Mouse (Mus musculus): ENCODE measurements around the gene Xrcc1. TPM values are rescaled to one million over a fixed set of nuclear protein-coding genes. Genes with fewer than 3 reads are reported as not detected.
"Not testable (repeated sequence)": the region's sequence is repeated elsewhere in the genome, so short reads cannot be mapped to it uniquely, and the experiment has no call there.

Xrcc1 gene
- polyA plus RNA-seq, 1 experiment from 2014 or later, result 106 TPM

DNA sequence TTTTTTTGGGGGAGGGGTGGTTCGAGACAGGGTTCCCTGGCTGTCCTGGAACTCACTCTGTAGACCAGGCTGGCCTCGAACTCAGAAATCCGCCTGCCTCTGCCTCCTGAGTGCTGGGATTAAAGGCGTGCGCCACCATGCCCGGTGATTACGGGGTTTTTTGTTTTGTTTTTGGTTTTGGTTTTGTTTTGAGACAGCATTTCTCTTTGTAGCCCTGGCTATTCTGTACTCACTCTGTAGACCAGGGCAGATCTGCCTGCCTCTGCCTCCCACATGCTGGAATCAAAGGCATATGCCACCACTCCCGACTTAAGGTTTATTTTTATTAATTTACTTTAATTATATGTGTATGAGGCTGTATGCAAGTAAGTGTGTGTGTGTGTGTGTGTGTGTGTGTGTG lies 72.3 kb downstream of the Xrcc1 start:
- WGBS, result 90% methylated on average over 8 of the region's 8 CpGs
- H3K9me3 ChIP-seq; H3K36me3 ChIP-seq; H3K4me1 ChIP-seq; H3K27ac ChIP-seq; DNase-seq (ENCODE audit: low spot score); H3K4me3 ChIP-seq: not testable (repeated sequence)
- H3K27me3 ChIP-seq (ENCODE audit: insufficient read depth, poor library complexity, severe bottlenecking), result peaks cover 37% of the 10 kb centered on the region

- Histone ChIP-seq H3K36me3 (no peaks in the 10 kb centered on the region), H3K9me3 (peaks cover 5% of the 10 kb centered on the region; the same call in 1 of the 2 replicates), H3K27me3 (ENCODE audit: insufficient read depth, poor library complexity, severe bottlenecking) (peaks cover 32% of the 10 kb centered on the region), H3K27ac (no peak overlapping the region), H3K4me1 (no peaks in the 10 kb centered on the region), H3K4me3 (no peak overlapping the region)
- DNase-seq (ENCODE audit: low spot score), result no peak
- 44% methylated on average over 13 of the region's 13 CpGs for WGBS
These were observed 73.7 kb downstream of the Xrcc1 start for GRCm38 (mm10) chr7:24619671-24620397.

GRCm38 (mm10) chr7:24621193-24621592 lies 75.1 kb downstream of the Xrcc1 start:
- peaks cover 5% of the 10 kb centered on the region; the same call in 1 of the 2 replicates for H3K9me3 ChIP-seq
- 79% methylated on average over 3 of the region's 3 CpGs for WGBS
- no peak for DNase-seq (ENCODE audit: low spot score)
- H3K27ac ChIP-seq, result no peak overlapping the region
- no peaks in the 10 kb centered on the region for H3K36me3 ChIP-seq
- no peaks in the 10 kb centered on the region for H3K4me1 ChIP-seq
- peaks cover 39% of the 10 kb centered on the region for H3K27me3 ChIP-seq (ENCODE audit: insufficient read depth, poor library complexity, severe bottlenecking)
- no peak overlapping the region for H3K4me3 ChIP-seq

- Histone ChIP-seq H3K9me3 (peaks cover 5% of the 10 kb centered on the region; the same call in 1 of the 2 replicates), H3K27ac (no peak overlapping the region), H3K36me3 (no peaks in the 10 kb centered on the region), H3K4me3 (no peak overlapping the region), H3K27me3 (ENCODE audit: insufficient read depth, poor library complexity, severe bottlenecking) (peaks cover 44% of the 10 kb centered on the region), H3K4me1 (0 out of 2 replicates have a peak, but pooled peaks cover 4% of the 10 kb centered on the region)
- no peak for DNase-seq (ENCODE audit: low spot score)
- WGBS, result 80% methylated on average over 6 of the region's 6 CpGs
These were observed 76.9 kb downstream of the Xrcc1 start for GRCm38 (mm10) chr7:24622967-24623366.

Other genes starting within 250 kb of the Xrcc1 start
- 20.7 and 27.2 TPM in 2 replicates for gene Zfp61, start 245.1 kb upstream of the Xrcc1 start, polyA plus RNA-seq (2016; fragmentation: Nextera tagmentation; extraction: Ambion mirVana)
- gene Zfp94, start 229.6 kb upstream of the Xrcc1 start, polyA plus RNA-seq (2016; fragmentation: Nextera tagmentation; extraction: Ambion mirVana), result 7.0 and 10.1 TPM in 2 replicates
- not detected in 2 replicates for gene Tescl, start 212.4 kb upstream of the Xrcc1 start, polyA plus RNA-seq (2016; fragmentation: Nextera tagmentation; extraction: Ambion mirVana)
- gene Lypd5, start 197.1 kb upstream of the Xrcc1 start, polyA plus RNA-seq (2016; fragmentation: Nextera tagmentation; extraction: Ambion mirVana), result not detected in 2 replicates
- gene Kcnn4, start 176.0 kb upstream of the Xrcc1 start, polyA plus RNA-seq (2016; fragmentation: Nextera tagmentation; extraction: Ambion mirVana), result 11.7 and 14.2 TPM in 2 replicates
- gene Smg9, start 146.7 kb upstream of the Xrcc1 start, polyA plus RNA-seq (2016; fragmentation: Nextera tagmentation; extraction: Ambion mirVana), result 25.4 and 27.7 TPM in 2 replicates
- gene Irgc1, start 94.0 kb upstream of the Xrcc1 start, polyA plus RNA-seq (2016; fragmentation: Nextera tagmentation; extraction: Ambion mirVana), result 0.16 TPM in 1 of 2 replicates, not detected in the other
- 4.3 and 7.3 TPM in 2 replicates for gene Plaur, start 83.8 kb upstream of the Xrcc1 start, polyA plus RNA-seq (2016; fragmentation: Nextera tagmentation; extraction: Ambion mirVana)
- gene Cadm4, start 64.3 kb upstream of the Xrcc1 start, polyA plus RNA-seq (2016; fragmentation: Nextera tagmentation; extraction: Ambion mirVana), result 0.54 and 0.63 TPM in 2 replicates
- 41.9 and 61.3 TPM in 2 replicates for gene Zfp428, start 39.3 kb upstream of the Xrcc1 start, polyA plus RNA-seq (2016; fragmentation: Nextera tagmentation; extraction: Ambion mirVana)
- gene AC161166.1, start 33.8 kb upstream of the Xrcc1 start, polyA plus RNA-seq (2016; fragmentation: Nextera tagmentation; extraction: Ambion mirVana), result 0.46 and 0.49 TPM in 2 replicates
- gene Irgq, start 15.6 kb upstream of the Xrcc1 start, polyA plus RNA-seq (2016; fragmentation: Nextera tagmentation; extraction: Ambion mirVana), result 5.3 and 5.7 TPM in 2 replicates
- gene Pinlyp, start 171 bp upstream of the Xrcc1 start, polyA plus RNA-seq (2016; fragmentation: Nextera tagmentation; extraction: Ambion mirVana), result 0.21 TPM in 1 of 2 replicates, not detected in the other
- 20.0 and 20.7 TPM in 2 replicates for gene Ethe1, start 41.3 kb downstream of the Xrcc1 start, polyA plus RNA-seq (2016; fragmentation: Nextera tagmentation; extraction: Ambion mirVana)
- 0.60 and 1.3 TPM in 2 replicates for gene Zfp575, start 41.4 kb downstream of the Xrcc1 start, polyA plus RNA-seq (2016; fragmentation: Nextera tagmentation; extraction: Ambion mirVana)
- not detected in 2 replicates for gene Phldb3, start 64.5 kb downstream of the Xrcc1 start, polyA plus RNA-seq (2016; fragmentation: Nextera tagmentation; extraction: Ambion mirVana)
- 0.18 and 0.22 TPM in 2 replicates for gene Lypd3, start 90.3 kb downstream of the Xrcc1 start, polyA plus RNA-seq (2016; fragmentation: Nextera tagmentation; extraction: Ambion mirVana)
- not detected in 2 replicates for gene Tex101, start 130.4 kb downstream of the Xrcc1 start, polyA plus RNA-seq (2016; fragmentation: Nextera tagmentation; extraction: Ambion mirVana)
- not detected in 2 replicates for gene BC049730, start 163.0 kb downstream of the Xrcc1 start, polyA plus RNA-seq (2016; fragmentation: Nextera tagmentation; extraction: Ambion mirVana)
- gene Gm4763, start 180.6 kb downstream of the Xrcc1 start, polyA plus RNA-seq (2016; fragmentation: Nextera tagmentation; extraction: Ambion mirVana), result not detected in 2 replicates
- not detected in 2 replicates for gene Cd177, start 214.0 kb downstream of the Xrcc1 start, polyA plus RNA-seq (2016; fragmentation: Nextera tagmentation; extraction: Ambion mirVana)
- not detected in 2 replicates for gene Ceacam10, start 230.9 kb downstream of the Xrcc1 start, polyA plus RNA-seq (2016; fragmentation: Nextera tagmentation; extraction: Ambion mirVana)

All from heart, embryonic 10.5 days (tissue).